Mouse (Mus musculus) liver, embryonic 14.5 days (tissue): ENCODE measurements around the gene Gpr34.

Experiments used
- CTCF ChIP-seq: IDR thresholded peaks from 2 replicates; pipeline ENCODE4 v1.5.1; 2016; ENCODE audit warnings: antibody characterized with exemption, low read depth, control low read depth
- EP300 ChIP-seq: IDR thresholded peaks from 2 replicates; pipeline ENCODE4 v1.6.1; 2016; ENCODE audit warnings: antibody characterized with exemption, low read depth

- TF ChIP-seq EP300 (no peak), CTCF (no peak)
Measured at GRCm38 (mm10) chrX:13606741-13607140, 25.1 kb upstream of the Gpr34 start.
